Mouse (Mus musculus) hindbrain, embryonic 10.5 days (tissue): ENCODE measurements around the gene Hbb-bt. TPM values are rescaled to one million over a fixed set of nuclear protein-coding genes. Genes with fewer than 3 reads are reported as not detected.
"Not testable (repeated sequence)": the region's sequence is repeated elsewhere in the genome, so short reads cannot be mapped to it uniquely, and the experiment has no call there.

Experiments
- DNase-seq: peaks from one replicate; pipeline ENCODE4 v3.0.0-alpha.2; 2017; ENCODE audit warnings: low spot score
- H3K27ac ChIP-seq: fragments of 300-500 bp; sonication (generic); 2 replicates; pipeline ENCODE4 v1.5.1; 2016; ENCODE audit warnings: mild to moderate bottlenecking, moderate library complexity
- H3K27me3 ChIP-seq: fragments of 300-500 bp; sonication (generic); 2 replicates; pipeline ENCODE4 v1.6.1; 2016; ENCODE audit warnings: mild to moderate bottlenecking; ENCODE audit not compliant: poor library complexity, insufficient read depth, severe bottlenecking
- H3K36me3 ChIP-seq: fragments of 300-500 bp; sonication (generic); 2 replicates; pipeline ENCODE4 v1.6.1; 2016; ENCODE audit warnings: mild to moderate bottlenecking, moderate library complexity
- H3K4me1 ChIP-seq: fragments of 300-500 bp; sonication (generic); replicated peaks from 2 replicates; pipeline ENCODE4 v1.6.1; 2016; ENCODE audit warnings: mild to moderate bottlenecking
- H3K4me3 ChIP-seq: fragments of 300-500 bp; sonication (generic); 2 replicates; pipeline ENCODE4 v1.5.1; 2016; ENCODE audit warnings: mild to moderate bottlenecking, moderate library complexity
- H3K9me3 ChIP-seq: fragments of 300-500 bp; sonication (generic); 2 replicates; pipeline ENCODE4 v1.6.1; 2016; ENCODE audit warnings: mild to moderate bottlenecking, moderate library complexity
- WGBS: fragments of 180-500 bp; shearing (Covaris S2); methylation state at CpG from one replicate; pipeline ENCODE4 v1.1.7; 2016; 5-methylcytosine and 5-hydroxymethylcytosine counted together
- polyA plus RNA-seq: library from polyadenylated mRNA; unstranded; fragments of >200 nt; fragmentation: Nextera tagmentation; extraction: Ambion mirVana; gene quantifications from 2 replicates; pipeline ENCODE4 v1.2.1, GENCODE M21; 2016

The Hbb-bt gene
- polyA plus RNA-seq, 1 experiment from 2014 or later: 377 TPM

DNA sequence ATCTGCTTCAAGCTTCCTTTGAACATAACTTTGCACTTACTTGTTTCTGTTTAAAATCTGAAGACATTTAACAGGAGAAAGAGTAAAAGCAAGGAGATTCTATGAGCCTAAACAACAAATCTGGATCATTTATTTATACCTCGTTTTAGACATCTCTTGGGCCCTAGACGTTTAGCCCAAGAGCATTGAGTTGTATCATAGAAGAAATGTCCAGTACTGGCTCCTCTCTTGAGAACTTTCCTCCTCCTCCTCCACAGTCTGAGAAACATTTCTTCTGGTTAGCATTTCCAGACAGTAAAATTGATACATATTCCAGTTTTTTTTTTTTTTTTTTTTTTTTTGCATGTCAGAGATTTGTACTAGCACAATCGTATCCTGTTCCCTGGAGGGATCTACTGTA, 22.1 kb downstream of the Hbb-bt start, which contains the start of gene Olfr67:
TSS of gene Olfr67 (minus strand) at position 101 of the 400 bp plus-strand sequence.
- DNase-seq: no peak
- Histone ChIP-seq H3K4me3 (no peak within 1 kb of the TSS), H3K27me3 (no peaks in the 10 kb centered on the region), H3K27ac (no peak within 1 kb of the TSS), H3K4me1 (no peaks in the 10 kb centered on the region), H3K36me3 (no peaks in the 10 kb centered on the region), H3K9me3 (no peaks in the 10 kb centered on the region)
- 76% methylated on average over 3 of the region's 3 CpGs for WGBS

DNA sequence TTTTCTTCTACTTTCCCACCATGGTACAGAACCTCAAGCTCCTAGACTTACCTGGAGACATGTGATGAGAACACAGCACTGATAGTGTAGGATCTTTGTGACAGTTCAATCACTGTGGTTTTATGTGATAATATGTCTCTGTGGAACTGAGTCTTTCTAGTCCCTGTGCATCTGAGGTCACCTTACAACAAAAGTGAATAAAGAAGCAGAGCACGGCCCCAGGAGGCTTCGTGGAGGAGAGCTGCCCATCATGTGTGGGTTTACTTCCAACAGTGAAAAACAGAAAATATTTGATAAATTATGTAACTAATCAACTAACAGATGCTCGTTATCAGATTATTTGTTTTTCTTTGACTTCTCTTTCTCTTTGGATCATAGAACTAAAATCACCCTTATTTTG, 34.2 kb downstream of the Hbb-bt start, which contains the start of gene Olfr68:
TSS of gene Olfr68 (minus strand) at position 101 of the 400 bp plus-strand sequence.
- no peaks in the 10 kb centered on the region for H3K27me3 ChIP-seq
- H3K9me3 ChIP-seq: no peaks in the 10 kb centered on the region
- H3K27ac ChIP-seq: no peak within 1 kb of the TSS
- no peak within 1 kb of the TSS for H3K4me3 ChIP-seq
- H3K36me3 ChIP-seq: no peaks in the 10 kb centered on the region
- H3K4me1 ChIP-seq: no peaks in the 10 kb centered on the region
- DNase-seq: no peak
- 80% methylated on average over 3 of the region's 3 CpGs for WGBS

DNA sequence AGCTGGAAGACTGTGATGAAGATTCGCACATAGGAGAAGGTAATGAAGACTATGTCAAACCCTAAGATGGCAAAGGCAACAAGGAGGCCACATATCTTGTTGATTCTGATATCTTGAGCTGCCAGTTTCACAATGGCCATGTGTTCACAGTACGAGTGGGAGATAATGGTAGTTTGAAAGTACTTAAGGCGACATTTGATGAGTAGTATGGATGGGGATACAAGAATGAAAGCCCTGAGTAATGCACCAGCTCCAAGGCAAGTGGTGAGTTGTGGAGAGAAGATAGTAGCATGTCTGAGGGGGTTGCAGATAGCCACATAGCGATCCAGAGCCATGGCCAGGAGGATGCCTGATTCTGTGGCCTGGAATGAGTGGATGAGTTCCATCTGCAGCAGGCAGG, 36.1 kb downstream of the Hbb-bt start:
- not testable (repeated sequence) for H3K27ac ChIP-seq, H3K27me3 ChIP-seq, H3K4me1 ChIP-seq, H3K9me3 ChIP-seq, H3K36me3 ChIP-seq, DNase-seq, H3K4me3 ChIP-seq
- WGBS: 82% methylated on average over 4 of the region's 4 CpGs

DNA sequence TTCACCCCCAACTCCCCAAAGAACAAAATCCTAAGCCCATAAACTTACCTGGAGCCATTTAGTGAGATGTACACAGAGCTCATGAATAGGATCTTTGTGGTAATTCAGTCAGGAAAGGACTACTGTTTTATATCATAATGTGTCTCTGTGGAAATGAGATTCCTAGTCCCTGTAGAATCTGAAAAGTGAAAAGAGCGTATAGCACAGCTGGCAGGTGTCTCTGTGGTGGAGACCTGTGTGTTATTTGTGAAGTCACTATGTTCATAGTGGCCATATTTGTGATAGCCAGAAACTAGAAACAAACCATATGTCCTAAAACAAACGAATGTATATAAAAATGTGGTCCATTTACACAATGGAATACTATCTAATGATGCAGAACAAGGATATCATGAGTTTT, 42.3 kb downstream of the Hbb-bt start, which contains the start of gene Olfr69:
TSS of gene Olfr69 (minus strand) at position 101 of the 400 bp plus-strand sequence.
- Histone ChIP-seq H3K27ac (no peak within 1 kb of the TSS), H3K4me3 (no peak within 1 kb of the TSS), H3K27me3 (no peaks in the 10 kb centered on the region), H3K9me3 (no peaks in the 10 kb centered on the region), H3K4me1 (no peaks in the 10 kb centered on the region), H3K36me3 (no peaks in the 10 kb centered on the region)
- 73% methylated on average over 2 of the region's 2 CpGs for WGBS
- DNase-seq: no peak

DNA sequence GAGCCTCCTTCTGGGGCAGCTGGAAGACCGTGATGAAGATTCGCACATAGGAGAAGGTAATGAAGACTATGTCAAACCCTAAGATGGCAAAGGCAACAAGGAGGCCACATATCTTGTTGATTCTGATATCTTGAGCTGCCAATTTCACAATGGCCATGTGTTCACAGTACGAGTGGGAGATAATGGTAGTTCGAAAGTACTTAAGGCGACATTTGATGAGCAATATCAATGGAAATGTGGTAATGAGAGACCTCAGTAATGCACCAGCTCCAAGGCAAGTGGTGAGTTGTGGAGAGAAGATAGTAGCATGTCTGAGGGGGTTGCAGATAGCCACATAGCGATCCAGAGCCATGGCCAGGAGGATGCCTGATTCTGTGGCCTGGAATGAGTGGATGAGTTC, 46.1 kb downstream of the Hbb-bt start:
- H3K27ac ChIP-seq, DNase-seq, H3K4me1 ChIP-seq, H3K27me3 ChIP-seq, H3K4me3 ChIP-seq, H3K36me3 ChIP-seq, H3K9me3 ChIP-seq: not testable (repeated sequence)
- 88% methylated on average over 6 of the region's 6 CpGs for WGBS

Other genes with a start within 250 kb of the Hbb-bt start
- gene Olfr616, start 244.9 kb downstream of the Hbb-bt start, polyA plus RNA-seq: not detected in 2 replicates
- gene Olfr617, start 240.9 kb downstream of the Hbb-bt start, polyA plus RNA-seq: not detected in 2 replicates
- not detected in 2 replicates for gene Olfr618, start 223.9 kb downstream of the Hbb-bt start, polyA plus RNA-seq
- not detected in 2 replicates for gene Olfr619, start 213.4 kb downstream of the Hbb-bt start, polyA plus RNA-seq
- not detected in 2 replicates for gene Olfr620, start 201.5 kb downstream of the Hbb-bt start, polyA plus RNA-seq
- gene Olfr622, start 171.3 kb downstream of the Hbb-bt start, polyA plus RNA-seq: not detected in 2 replicates
- gene Olfr623, start 150.3 kb downstream of the Hbb-bt start, polyA plus RNA-seq: not detected in 2 replicates
- gene Olfr624, start 142.8 kb downstream of the Hbb-bt start, polyA plus RNA-seq: 0.03 TPM in 1 of 2 replicates, not detected in the other
- not detected in 2 replicates for gene Olfr625-ps1, start 131.3 kb downstream of the Hbb-bt start, polyA plus RNA-seq
- gene Olfr243, start 99.3 kb downstream of the Hbb-bt start, polyA plus RNA-seq: not detected in 2 replicates
- not detected in 2 replicates for gene Olfr628, start 83.6 kb downstream of the Hbb-bt start, polyA plus RNA-seq
- gene Olfr629, start 69.1 kb downstream of the Hbb-bt start, polyA plus RNA-seq: not detected in 2 replicates
- not detected in 2 replicates for gene Olfr630, start 56.7 kb downstream of the Hbb-bt start, polyA plus RNA-seq
- not detected in 2 replicates for gene Olfr69, start 42.4 kb downstream of the Hbb-bt start, polyA plus RNA-seq
- not detected in 2 replicates for gene Olfr68, start 34.3 kb downstream of the Hbb-bt start, polyA plus RNA-seq
- not detected in 2 replicates for gene Olfr67, start 22.2 kb downstream of the Hbb-bt start, polyA plus RNA-seq
- gene Hbb-bs, start 14.1 kb upstream of the Hbb-bt start, polyA plus RNA-seq: 78.1 and 116 TPM in 2 replicates
- 0.63 TPM in 1 of 2 replicates, not detected in the other for gene Hbb-bh2, start 26.5 kb upstream of the Hbb-bt start, polyA plus RNA-seq
- 3,568 and 4,570 TPM in 2 replicates for gene Hbb-bh1, start 29.2 kb upstream of the Hbb-bt start, polyA plus RNA-seq
- gene Hbb-y, start 39.2 kb upstream of the Hbb-bt start, polyA plus RNA-seq: 8,684 and 9,134 TPM in 2 replicates
- not detected in 2 replicates for gene Olfr66, start 72.3 kb upstream of the Hbb-bt start, polyA plus RNA-seq
- gene Olfr64, start 80.5 kb upstream of the Hbb-bt start, polyA plus RNA-seq: not detected in 2 replicates
- not detected in 2 replicates for gene Olfr65, start 89.5 kb upstream of the Hbb-bt start, polyA plus RNA-seq
- not detected in 2 replicates for gene Olfr631, start 114.8 kb upstream of the Hbb-bt start, polyA plus RNA-seq
- not detected in 2 replicates for gene Olfr632, start 120.4 kb upstream of the Hbb-bt start, polyA plus RNA-seq
- gene Olfr633, start 130.4 kb upstream of the Hbb-bt start, polyA plus RNA-seq: not detected in 2 replicates
- 0.03 TPM in 1 of 2 replicates, not detected in the other for gene Olfr635, start 157.2 kb upstream of the Hbb-bt start, polyA plus RNA-seq
- gene Olfr638, start 184.8 kb upstream of the Hbb-bt start, polyA plus RNA-seq: not detected in 2 replicates
- gene Olfr639, start 203.3 kb upstream of the Hbb-bt start, polyA plus RNA-seq: 0.02 TPM in 1 of 2 replicates, not detected in the other
- gene Olfr640, start 211.6 kb upstream of the Hbb-bt start, polyA plus RNA-seq: not detected in 2 replicates
- gene Olfr641, start 221.4 kb upstream of the Hbb-bt start, polyA plus RNA-seq: not detected in 2 replicates
- gene Olfr642, start 238.7 kb upstream of the Hbb-bt start, polyA plus RNA-seq: not detected in 2 replicates
- not detected in 2 replicates for gene 4930516K23Rik, start 247.4 kb upstream of the Hbb-bt start, polyA plus RNA-seq